Mouse (Mus musculus) ovary, postnatal 10 days (tissue): ENCODE data around the gene Sptbn4.

Source experiments
- DNase-seq: peaks from one replicate; pipeline ENCODE4 v3.0.0; 2022; ENCODE audit warnings: low spot score

The Sptbn4 gene

GRCm38 (mm10) chr7:27326101-27326880, 121.2 kb downstream of the Sptbn4 start:
- no peak for DNase-seq

- DNase-seq, result no peak
Observed at GRCm38 (mm10) chr7:27325697-27326096, 121.8 kb downstream of the Sptbn4 start.

GRCm38 (mm10) chr7:27324928-27325327, 122.6 kb downstream of the Sptbn4 start:
- no peak for DNase-seq

DNA sequence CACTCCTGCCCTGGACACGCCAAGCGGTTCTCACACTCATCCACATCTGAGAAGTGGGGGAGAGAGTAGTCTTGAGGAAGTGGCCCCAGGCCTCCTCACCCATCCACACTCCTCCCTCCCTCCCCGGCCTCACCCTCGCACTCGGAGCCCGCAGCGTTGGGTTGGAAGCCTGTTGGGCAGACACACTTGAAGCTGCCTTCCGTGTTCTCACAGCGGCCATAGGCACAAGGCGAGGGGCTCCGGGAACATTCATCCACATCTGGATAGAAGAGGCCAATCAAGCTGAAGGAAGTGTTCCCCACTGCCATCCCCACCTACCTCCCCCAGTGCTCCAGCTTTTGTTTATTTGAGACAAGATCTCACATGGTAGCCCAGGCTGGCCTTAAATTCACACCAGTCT, 123.3 kb downstream of the Sptbn4 start:
- no peak for DNase-seq

GRCm38 (mm10) chr7:27323001-27323400, 124.5 kb downstream of the Sptbn4 start:
- no peak for DNase-seq

GRCm38 (mm10) chr7:27322291-27322690, 125.2 kb downstream of the Sptbn4 start:
- DNase-seq, result no peak

DNA sequence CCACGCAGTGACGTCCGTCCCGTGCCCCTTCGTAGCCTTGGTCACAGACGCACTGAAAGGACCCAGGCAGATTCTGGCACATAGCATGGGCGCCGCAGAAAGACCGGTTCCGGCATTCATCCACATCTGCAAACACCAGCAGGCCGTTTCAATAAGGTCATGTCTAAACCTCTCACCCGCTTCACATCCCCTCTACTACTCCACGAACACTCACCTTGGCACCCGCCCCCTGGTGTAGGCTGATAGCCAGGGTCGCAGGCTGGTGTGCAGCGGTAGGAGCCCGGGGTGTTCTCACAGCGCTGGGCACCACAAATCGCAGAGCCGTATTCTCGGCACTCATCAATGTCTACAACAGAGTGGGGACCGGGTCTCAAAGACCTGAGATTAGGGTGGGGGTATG, 128.1 kb downstream of the Sptbn4 start:
- no peak for DNase-seq

- DNase-seq, result no peak
Observed at GRCm38 (mm10) chr7:27315958-27316357, 131.5 kb downstream of the Sptbn4 start.

GRCm38 (mm10) chr7:27314393-27314792, 133.1 kb downstream of the Sptbn4 start:
- DNase-seq, result no peak

GRCm38 (mm10) chr7:27311651-27312284, 135.7 kb downstream of the Sptbn4 start:
- DNase-seq, result no peak

DNA sequence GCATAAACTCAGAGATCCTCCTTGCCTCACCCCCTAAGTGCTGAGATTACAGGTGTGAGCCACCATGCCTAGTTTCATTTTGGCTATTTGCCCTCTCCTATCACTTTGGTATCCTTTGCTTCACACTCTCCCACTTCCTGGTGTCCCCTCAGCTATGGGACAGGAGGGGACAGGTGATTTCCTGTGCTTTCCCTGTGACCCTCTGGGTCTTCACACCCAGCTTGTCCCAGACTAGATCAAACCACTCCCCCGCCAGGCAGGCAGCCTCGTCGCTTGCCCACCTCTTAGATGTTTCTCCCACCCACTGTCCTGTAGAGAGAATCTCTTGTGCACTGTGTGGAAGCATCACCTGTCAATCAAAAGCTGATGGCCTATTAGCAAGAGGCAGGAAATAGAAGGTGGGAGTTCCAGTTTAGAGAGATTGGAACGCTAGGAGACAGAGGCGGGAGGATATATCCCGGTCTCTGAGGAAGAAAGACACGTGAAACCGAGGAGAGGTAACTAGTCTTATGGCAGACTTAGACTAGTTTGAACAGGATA, 136.4 kb downstream of the Sptbn4 start:
- DNase-seq, result no peak

DNA sequence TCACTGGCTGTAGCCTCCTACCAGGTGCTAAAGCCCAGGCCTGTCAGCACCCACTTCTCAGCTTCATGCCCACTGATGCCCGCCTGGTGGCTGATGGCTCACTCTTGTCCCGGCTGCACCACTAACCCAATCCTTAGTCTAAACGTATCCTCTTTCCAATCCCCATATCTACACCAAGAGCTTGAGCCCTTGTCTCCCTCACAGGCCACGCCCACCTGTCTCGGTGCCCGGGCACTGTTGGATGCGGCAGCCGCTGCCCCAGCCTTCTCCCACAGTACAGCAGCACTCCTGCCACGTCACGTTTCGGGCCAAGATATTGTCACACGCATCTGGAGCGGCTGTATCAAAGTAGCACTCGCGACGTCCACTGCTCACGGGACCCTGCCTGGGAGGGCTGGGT, 137.2 kb downstream of the Sptbn4 start:
- DNase-seq, result no peak

DNA sequence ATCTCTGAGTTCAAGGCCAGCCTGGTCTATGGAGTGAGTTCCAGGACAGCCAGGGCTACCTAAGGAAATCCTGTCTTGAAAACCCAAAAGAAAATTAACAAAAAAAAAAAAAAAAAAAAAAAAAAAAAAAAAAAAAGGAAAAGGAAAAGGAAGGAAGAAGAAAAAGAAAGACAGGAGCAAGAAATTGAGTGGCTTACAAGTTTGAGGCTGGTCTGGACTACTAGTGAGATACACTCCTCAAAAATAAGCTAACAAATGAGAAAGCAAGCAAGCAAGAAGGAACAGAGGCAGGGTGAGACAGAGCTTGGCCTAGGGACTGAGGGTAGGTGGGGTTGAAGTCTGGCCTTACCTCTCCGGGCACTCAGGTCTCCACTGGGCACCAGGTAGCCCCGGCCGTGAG, 137.7 kb downstream of the Sptbn4 start:
- DNase-seq, result no peak

DNA sequence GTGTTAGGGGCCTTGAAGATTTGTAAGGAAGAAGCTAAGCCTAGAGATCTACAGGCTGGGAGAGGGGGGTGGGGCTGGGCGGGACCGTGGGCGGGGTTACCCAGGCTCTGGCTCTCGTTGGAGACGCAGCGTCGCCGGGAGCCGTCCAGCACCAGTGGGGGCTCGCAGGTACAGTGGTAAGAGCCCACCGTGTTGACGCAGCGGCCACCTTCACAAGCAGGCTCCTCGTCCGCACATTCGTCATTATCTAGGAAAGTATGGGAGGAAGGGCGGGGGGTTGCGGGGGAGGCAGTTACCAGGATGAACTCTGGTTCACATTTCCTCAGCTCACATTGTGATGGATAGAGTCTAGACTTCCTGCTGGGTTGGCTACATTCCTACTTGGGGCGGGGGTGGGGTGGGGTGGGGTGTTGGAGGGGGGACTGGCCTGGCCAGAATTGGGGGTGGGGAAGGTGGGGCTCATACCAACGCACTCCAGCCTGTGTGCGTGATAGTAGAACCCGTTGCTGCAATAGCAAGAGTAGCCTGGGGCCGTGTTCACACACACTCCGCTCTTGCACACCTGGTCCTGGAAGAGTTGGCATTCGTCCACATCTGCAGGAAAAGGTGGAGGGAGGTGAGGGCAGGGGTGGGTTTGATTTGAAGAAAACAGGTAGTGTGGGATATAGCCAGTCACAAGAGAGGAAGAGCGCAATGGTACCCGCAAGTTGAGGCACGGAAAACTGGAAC, 138.5 kb downstream of the Sptbn4 start:
- DNase-seq, result no peak

- DNase-seq, result no peak
Observed at GRCm38 (mm10) chr7:27307551-27307950, 139.9 kb downstream of the Sptbn4 start.
